Mouse (Mus musculus): ENCODE results near the gene Me3.

Gene Me3

DNA sequence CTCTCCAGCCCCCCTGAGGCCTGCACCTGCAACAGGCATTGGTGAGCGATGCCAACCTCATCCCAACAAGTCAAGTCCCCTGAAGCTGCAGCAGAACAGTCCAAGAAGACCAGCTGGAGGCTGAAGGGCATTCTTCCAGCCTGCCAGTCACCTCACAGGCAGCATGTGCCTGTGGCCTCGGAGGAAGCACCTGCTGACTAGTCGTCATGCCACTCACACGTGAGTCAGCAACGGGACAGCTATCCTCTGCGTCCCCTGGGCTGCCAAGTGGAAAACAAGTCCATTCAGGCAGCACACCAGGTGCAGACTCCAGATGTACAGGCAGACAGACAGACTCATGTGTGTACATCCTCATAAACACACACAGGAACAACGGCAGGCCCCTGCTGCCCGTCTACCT is 203.4 kb downstream of the Me3 start:
- no peak for DNase-seq (ENCODE audit: low spot score)

DNA sequence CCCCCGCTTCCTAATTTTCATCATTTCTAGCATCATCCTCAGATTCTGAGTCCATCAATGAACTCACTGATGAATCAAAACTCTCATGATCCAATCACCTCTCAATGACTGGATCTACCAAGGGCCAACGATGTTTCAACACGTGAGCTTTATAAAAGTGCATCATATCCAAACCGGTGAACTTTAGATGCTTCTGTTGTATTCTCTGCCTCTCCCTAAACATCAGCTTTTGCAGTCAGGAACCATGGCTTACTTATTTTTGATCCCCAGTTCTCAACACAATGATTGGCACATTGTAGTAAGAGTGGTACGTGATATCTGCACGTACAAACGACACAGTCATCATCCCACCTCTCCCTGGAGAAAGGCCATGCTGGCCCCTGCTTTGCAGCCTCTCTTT is 204.5 kb downstream of the Me3 start:
- no peak for DNase-seq (ENCODE audit: low spot score)

DNA sequence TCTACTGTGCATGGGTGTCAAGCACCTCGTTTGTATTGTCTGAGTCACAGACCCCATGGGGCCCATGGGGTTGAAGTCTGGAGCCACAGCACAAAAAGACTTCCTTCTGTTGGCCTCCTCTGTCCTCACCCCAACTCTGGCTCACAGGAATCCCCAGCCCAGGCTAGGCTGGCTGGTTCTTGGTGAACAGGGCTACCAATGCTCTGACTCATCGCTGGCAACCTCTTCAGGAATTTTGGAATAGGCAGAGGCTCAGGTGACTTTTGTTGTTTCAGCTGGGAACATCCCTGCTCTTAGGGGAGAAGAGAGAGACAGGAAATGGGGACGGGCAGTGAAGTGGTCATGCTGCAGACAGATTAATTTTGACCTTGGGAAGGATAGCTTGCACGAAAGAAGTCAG is 205.6 kb downstream of the Me3 start:
- DNase-seq (ENCODE audit: low spot score): no peak

DNA sequence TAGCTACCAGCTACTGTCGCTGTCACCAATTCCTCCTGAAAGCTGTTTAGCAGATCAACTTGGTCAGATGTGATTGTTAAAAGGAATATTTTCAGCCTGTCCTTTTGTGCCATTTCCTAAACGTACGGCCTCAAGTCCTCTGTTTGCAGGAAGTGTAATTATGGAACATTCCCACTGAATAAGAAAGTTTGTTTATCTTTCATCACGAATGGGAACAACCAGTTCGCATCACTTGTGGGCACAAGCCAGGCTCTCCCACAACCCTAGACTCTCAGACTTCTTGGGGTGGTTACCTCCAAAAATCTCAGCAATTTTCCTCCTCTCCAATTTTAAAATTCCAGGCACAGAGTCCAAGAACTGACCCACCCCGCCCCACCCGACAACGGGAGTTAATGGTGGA is 207.5 kb downstream of the Me3 start:
- DNase-seq (ENCODE audit: low spot score): no peak

DNA sequence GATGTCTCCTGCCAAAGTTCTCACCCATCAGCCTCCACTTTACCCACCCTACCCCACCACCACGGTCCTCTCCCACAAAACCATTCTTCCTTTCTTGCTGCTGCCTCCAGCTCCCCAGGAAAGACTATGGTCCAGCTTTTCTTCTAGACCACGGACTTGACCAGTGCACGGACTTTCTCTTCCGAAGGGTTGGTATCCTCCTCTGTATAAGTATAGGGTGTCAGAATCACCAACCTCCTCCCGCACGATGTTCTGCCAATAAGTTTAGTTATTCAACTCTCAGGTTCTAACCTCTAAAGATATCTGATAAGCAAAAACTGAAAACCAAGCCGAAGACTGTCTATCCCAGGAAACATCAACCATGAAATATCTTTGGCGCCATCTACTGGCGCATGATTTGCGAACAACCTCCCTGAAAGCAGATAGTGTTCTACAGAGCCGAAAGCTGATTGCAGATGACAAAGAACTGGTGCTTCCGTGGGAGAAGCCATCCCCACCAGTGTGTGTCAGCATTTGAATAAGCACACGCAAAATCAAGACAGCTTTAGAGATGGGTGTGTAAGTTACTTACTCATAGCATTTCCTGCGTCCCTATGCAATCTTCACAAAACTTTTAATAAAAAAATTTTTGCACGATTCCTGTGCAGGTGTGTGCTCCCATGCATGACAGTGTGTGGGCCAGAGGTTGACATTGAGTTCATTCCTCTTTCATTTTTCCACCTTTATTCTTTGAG is 209.6 kb downstream of the Me3 start:
- DNase-seq (ENCODE audit: low spot score): peak; percentile 94

DNA sequence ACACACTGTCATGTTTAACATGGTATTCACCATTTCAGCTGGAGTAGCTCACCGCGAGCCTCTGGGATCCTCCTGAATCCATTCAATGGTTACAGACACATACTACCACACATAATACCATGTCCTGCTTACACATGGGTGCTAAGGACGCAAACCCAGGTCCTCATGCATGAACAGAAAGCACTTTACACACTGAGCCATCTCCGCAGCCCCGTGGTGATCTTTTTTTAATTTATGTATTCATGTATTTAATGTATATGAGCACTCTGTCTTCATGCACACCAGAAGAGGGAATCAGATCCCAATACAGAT is 210.2 kb downstream of the Me3 start:
- no peak for DNase-seq (ENCODE audit: low spot score)

DNA sequence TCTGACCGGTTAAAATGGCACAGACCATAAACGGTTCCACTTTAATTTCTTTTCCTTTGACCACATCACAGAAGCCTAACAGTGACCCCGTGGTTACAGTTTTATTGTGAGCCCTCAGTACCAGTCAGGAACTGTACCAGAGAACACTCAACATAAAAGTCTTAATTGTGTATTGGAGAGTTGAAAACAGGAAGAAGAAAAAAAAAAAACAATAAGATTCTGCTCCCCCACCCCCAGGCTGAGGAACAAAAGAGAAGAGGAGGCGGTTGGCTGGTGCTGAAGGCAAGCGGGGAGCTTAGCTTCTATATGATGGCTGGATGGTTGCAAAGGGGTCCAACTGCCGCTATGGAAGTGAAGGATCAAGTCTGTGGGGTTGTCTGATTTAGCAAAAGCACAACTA is 210.9 kb downstream of the Me3 start:
- DNase-seq (ENCODE audit: low spot score): no peak

DNA sequence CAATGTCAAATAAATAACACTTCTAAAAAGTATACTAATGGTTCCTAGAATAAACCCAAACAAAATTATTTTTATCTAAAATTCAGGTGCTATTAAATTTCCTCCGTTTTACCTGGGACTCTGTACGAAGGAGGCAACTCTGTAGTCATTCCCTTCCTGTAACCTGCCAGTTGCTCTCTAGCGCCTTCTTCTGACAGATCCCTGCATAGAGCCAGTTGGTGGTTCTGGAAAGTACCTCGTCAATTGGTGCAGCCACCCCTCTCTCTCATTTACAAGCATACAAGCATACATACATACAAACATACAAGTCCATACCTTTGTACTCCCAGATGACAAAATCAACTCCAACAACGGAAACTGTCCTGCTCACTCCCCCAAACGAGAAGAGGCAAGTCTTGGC is 211.3 kb downstream of the Me3 start:
- DNase-seq (ENCODE audit: low spot score): no peak

DNA sequence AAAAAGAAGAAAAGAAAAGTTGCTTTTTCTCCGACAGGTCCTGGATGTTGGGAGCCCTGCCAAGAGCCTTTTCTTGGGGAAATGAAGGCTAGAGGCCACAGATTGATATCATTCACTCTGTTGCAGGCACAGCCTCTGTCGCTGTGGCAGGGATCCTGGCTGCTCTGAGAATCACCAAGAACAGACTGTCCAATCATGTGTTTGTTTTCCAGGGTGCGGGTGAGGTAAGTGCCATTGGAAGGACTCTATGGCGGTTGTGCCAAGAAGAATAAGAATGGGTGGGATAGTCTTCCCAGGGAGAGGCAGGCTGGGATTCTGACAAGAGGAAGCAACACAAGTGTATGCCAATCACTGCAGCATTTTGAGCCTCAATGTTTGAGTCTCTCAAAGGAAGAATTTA is 213.5 kb downstream of the Me3 start:
- no peak for DNase-seq (ENCODE audit: low spot score)

DNA sequence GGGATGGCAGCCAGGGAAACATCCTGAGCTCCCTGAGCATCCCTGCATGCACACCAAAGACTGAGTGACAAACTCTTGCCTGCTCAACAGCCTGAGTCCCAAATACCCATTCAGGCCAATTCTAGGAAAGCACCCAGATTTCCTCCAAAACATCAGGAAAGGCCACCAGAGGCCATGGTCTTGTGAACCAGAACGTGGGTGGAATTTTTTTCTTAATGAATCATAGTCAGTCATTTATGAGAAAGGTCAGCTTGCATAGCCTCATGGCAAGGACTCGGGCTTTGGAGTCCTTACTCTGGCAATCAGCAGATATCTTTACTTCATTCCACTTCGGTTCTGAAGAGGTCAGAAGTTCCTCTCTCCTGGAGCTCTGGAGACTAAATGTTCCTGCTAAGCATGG is 218.3 kb downstream of the Me3 start:
- no peak for DNase-seq (ENCODE audit: low spot score)

DNA sequence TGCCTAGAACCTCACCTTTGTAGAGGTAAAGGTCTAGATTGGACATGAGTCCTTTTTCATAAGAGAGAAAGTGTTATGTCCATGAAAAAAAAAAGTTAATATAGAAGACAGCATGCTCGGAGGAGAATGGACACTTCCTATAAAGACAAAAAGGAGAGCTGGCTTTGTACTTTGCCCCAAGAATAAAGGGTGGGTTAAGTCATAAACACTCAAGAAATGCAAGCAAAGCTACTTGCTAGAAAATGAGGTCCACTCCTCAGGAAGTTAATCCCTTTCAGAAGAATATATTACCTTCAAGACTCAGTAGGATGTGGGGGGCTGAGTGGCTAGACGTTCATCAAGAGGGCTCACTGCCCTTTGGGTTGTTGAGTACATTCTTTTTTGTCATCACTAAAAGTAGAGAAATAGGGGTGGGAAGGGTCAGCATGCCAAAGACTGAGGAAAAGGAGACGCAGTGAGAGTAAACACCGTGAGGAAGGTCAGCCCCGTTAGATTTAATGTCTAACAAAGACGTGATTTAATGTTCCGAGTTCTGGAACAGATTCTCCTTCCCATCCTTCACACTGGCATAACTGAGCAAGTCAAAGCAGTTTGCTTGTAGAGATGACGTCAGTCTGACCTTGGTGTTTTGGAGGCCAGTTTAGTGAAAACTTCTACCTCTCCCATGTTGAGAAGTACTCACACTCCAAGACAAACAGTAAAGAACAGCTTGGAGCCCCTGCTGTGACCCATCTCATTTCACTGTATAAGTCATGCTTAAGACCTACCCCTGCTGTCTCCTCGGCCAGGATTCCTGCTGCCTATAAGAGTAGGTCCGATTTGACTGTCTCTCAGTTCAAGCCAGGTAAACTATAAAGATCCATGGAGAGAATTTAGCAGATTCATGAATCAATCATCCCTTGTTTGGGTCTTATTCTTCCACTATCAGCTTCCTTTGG is 220.2 kb downstream of the Me3 start:
- no peak for DNase-seq (ENCODE audit: low spot score)

DNA sequence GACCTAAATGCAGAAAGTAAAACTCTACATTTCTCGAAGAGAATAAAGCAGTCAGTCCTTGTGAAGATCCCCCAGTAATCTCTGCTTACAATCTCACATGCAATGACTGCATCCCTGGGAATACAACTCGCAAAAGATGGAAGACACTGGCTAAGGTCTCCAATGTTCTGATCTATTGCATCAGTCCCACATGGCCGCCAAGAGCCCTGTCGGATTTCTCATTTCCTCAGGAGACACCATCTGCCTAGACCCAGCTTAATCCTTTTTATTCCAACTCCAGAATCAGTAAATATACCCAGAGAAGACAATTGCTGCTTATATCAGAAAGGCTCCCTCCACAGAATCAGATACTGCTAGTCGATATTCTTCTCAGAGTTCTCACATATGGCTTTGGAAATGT is 220.9 kb downstream of the Me3 start:
- DNase-seq (ENCODE audit: low spot score): no peak

DNA sequence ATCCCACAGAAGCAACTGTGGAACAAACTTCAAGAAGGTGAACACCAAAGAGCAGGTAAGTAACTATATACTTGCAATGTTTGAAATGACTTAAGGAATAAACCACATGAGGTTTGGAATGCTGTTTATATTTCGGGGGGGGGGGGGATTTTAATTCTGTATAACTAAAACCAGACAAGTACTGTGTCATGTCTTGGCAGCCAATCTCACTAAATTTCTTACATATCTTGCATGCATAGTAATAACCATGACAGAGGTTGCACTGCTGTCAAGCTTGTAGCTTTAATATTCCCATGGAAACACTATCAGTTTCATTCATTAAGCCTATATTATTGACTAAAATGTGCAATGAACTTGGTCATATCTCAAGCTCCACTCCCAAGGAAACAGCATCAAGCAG is 223.0 kb downstream of the Me3 start:
- DNase-seq (ENCODE audit: low spot score): no peak

DNA sequence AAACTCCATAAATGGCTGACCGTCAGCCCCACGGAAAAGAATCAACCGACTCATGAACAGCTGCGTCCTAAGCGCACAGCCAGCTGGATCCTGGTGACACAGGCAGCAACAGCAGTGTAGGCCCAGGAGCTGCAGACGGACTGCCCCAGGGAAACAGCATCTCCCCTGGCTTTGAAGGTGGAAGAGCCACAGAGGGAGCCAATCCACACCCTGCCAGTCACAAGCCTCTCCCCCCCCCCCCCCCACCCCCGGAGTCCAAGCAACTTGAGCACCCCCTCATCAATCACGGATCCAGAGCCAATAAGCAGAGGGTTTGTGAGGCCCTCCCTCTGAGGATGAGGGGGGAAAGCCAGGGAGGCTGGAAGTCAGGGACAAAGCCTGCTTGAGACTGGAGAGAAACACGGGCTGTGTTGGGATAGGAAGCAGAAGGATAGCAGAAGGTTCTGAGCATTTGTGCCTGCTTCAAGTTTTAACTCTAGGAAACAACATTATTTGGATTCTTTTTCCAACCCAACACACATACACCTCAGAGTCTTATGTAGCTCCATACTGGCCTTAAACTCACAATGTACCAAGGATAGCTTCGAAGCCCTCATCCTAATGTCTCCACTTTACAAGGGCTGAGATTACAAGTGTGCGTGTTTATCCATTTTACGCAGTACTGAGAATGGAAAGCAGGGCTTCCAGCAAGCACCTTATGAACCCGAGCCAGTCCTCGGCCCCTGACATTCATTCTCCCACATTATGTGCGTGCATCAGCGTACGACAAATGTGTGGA is 224.4 kb downstream of the Me3 start:
- DNase-seq (ENCODE audit: low spot score): no peak

DNA sequence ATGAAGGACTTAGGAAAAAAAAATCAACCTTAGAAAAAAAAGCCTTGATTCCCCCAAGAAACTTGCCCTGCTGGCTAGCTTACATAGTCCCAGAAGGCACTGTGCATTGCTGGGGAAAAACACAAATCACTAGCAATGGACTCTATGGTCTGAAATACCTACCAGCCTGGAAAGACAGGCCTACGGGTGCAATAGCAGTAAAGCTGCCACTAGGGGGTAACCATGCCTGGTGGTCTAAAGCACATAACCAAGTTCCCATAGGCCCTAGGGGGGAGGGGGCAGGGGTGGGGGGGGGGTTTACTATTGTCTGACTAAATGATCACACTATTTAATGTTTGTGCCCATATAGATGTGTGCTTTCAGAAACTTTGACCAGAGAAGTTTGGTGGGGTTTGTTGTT is 232.6 kb downstream of the Me3 start:
- no peak for DNase-seq (ENCODE audit: low spot score)

DNA sequence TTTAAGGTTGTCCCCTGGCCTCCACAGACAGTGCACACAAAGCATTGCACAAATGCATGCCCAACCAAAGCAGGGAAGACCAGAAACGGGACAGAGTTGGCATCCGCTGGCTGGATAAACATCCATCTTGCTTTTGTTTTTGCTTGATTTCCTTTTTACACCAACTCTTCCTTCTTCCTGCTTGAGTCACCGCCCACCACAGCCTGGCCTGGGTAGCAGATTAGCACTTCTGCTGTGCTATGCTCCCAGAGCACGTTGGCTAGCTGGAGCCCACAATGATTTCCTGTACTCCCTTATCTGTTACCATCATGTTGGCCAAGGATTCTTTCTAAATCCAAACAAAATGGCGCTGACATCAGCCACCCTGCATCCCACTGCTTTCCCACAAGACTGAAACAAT is 235.0 kb downstream of the Me3 start:
- no peak for DNase-seq (ENCODE audit: low spot score)

DNA sequence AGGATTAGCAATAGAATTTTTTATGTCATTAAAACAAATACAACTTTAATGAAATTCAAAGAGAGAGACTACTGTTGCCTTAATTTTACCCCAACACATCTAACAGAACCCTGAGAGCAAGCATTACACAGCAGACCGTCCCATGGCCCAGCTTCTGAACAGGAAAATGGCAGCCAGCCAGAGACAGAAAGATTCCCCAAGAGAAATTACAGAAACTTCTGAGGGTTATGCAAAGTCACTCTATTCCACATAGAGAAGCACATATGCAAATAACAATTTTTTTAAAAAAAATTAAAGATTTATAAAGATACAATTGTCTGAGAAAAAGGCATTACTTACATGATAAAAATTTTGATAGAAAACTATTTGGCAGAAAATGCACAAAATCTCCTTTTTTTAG is 247.5 kb downstream of the Me3 start:
- DNase-seq (ENCODE audit: low spot score): no peak

DNA sequence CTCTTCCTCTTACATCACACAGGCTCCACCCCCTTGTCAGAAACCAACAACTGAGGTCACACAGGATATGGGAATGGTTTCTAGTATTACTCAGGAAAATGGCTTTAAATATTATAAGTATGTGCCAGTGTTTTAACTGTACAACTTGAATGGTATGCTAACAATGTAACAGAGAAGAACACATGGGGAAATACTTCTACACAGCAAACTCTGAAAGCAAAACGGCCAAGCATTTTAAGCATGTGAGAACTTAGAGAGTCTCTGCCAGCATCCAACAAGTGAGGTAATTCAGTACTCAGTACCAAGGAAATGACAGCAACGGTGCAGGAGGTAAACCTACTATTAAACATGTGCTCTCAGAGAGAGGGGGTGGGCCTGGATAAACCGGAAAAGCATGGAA is 252.4 kb downstream of the Me3 start:
- no peak for DNase-seq (ENCODE audit: low spot score)

DNA sequence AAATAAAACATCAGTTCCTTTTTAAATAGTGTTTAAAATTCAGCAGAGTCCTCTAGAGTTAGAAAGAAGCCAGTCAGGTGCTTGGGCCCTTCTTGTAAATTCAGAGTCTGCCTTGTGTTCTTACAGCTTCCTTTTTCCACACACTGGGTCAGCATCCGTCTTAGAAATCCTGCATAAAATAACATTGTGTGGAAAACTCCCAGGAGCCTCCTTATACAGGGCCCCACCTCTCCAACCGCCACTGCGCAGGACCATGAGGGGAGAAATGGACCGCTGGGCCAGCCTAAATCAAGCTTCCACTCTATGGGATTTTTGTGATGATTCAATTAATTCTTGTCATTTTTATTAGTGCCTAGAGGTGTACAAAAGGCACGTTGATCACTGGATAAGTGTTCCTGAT is 259.2 kb downstream of the Me3 start:
- no peak for DNase-seq (ENCODE audit: low spot score)

DNA sequence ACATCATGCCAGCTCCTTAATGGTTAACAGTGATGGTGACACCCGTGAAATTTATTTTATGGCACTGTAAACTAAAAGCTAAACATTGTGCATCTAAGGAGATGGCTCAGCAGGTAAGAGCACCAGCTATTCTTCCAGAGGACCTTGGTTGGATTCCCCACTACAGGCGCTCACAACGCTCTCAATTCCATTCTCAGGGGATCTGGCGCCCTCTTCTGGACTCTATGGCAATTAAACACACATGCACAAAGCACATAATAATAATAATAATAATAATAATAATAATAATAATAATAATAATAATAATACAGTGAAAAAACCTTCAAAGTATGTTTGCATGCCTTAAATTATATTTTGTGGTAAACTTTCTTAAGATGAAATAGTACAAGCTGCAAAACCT is 259.7 kb downstream of the Me3 start:
- DNase-seq (ENCODE audit: low spot score): no peak

DNA sequence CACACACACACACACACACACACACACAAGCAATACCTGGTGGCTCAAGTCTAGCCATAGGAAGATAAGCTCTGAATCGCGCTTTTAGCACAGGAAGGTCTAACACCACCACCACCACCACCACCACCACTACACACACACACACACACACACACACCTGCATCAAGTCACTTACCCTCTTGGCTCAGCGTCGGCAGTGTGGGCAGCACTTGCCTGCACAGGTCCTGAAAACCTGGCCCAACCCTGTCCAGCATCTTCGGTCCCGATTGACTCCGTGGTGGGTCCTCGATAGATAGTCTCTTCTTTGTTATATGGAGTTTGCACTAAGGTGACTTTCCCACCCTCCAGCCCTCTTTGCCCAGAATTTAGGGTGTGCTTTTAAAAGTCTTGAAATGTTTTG is 270.8 kb downstream of the Me3 start:
- DNase-seq (ENCODE audit: low spot score): no peak

DNA sequence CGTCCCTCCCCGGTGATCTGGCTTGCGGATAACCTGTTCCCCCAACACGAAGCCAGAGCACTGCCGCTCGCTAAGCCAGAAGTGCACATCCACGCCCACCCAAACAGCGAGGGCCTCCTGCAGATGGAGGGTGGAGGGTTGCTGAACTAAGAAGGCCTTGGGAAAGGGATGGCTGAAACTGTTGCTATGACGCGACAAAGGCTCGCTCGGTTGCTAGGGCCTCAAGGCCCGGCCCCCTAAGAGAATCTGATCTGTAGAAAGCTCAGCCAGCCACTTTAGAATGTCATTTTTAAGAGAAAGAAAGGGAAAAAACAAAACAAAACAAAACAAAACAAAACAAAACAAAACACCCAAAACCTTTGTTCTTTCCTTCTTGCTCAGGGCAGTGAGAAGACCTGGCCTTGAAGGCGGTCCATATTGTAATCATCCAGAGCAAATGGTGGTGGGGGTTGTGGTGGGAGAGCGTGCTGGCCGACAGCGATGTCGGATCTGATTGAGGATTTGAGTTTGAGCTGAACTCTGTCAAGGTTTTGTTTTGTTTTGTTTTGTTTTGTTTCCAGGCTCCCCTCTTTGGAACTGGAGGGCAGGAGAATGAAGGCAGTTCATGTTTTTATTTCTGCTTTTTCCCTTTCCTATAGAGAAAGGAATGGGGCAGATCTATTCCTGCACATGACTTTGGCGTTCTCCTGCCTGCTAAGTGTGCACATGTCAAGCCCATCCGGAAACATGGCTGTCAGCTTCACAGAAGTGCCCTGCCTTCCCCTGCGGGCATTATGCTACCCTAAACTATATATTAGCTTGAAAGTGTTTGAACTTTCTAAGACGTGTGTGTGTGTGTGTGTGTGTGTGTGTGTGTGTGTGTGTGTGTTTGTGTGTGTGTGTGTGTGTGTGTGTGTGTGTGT is 271.5 kb downstream of the Me3 start, which contains the start of gene Ccdc81:
Ccdc81 (minus strand) TSS at position 188 of the 902 bp plus-strand sequence.
- DNase-seq (ENCODE audit: low spot score): no peak
